Mouse (Mus musculus): ENCODE results near the gene Ift22.

- no peak for TF ChIP-seq MAX (IDR thresholded peaks at IDR 0.05; ENCODE audit: low read depth)
- TF ChIP-seq POLR2A (IDR thresholded peaks at IDR 0.05; ENCODE audit: insufficient read length, low read depth): no peak
- no peak for TF ChIP-seq CEBPB (IDR thresholded peaks at IDR 0.05; ENCODE audit: insufficient read depth, poor library complexity, severe bottlenecking)
- TF ChIP-seq POLR2AphosphoS2 (IDR thresholded peaks at IDR 0.05; ENCODE audit: insufficient read length, low read depth): no peak
- no peak for TF ChIP-seq USF1 (IDR thresholded peaks at IDR 0.05; ENCODE audit: low read depth)
- no peak for TF ChIP-seq REST (IDR thresholded peaks at IDR 0.05; ENCODE audit: insufficient read depth, insufficient read length)
- TF ChIP-seq SRF (IDR thresholded peaks at IDR 0.05; ENCODE audit: control insufficient read depth, insufficient read length, low read depth): no peak
Observed at GRCm38 (mm10) chr5:136943382-136943781, 35.4 kb downstream of the Ift22 start.
